Mouse (Mus musculus): ENCODE measurements at regions not wholly inside any gene's neighbourhood (a gene's known extent, or its start where the extent isn't known, plus 50 kb on each side); places are given as distances from the start of the nearest gene placed in this dataset.

DNA sequence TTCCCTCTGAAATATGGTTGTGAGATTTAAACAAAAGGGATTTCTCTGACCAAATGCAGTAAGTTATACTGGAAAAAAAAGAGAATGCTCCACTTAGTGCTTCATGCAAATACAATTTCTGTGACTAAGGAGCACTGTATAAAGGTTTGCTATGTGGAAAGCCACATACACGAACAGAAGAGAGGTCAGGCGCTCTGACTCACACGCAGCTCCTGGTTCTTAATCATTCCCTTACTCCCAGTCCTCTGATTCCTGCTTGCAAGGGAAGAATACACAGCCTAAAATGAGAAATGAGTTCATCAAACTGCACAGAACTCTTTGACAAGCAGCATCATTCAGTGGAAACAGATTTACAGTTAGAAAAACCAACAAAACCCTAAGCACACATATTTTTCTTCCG, 406.8 kb downstream of the Gja1 start:
- TF ChIP-seq POLR2A (IDR thresholded peaks at IDR 0.05; ENCODE audit: insufficient read depth, low read depth, low read length) (no peak), EP300 (IDR thresholded peaks at IDR 0.05; ENCODE audit: insufficient read depth, low read depth, low read length) (no peak), CTCF (IDR thresholded peaks at IDR 0.05) (no peak)
- Histone ChIP-seq H3K4me3 (no peak overlapping the region), H3K27me3 (ENCODE audit: control insufficient read depth, insufficient read depth, low read length) (no peaks in the 10 kb centered on the region), H3K27ac (no peak overlapping the region), H3K4me1 (ENCODE audit: control insufficient read depth, insufficient read depth, low read length) (no peaks in the 10 kb centered on the region), H3K9ac (ENCODE audit: low read depth, low read length) (no peak overlapping the region), H3K36me3 (ENCODE audit: control insufficient read depth, insufficient read depth, low read length) (no peaks in the 10 kb centered on the region), H3K79me2 (replicated peaks; ENCODE audit: control insufficient read depth, insufficient read depth, low read length) (no peaks in the 10 kb centered on the region)
- WGBS, result 85% methylated on average over 4 of the region's 4 CpGs
- intact Hi-C loops (cut with DNase I), result no loop called here
- DNase-seq, result no peak

DNA sequence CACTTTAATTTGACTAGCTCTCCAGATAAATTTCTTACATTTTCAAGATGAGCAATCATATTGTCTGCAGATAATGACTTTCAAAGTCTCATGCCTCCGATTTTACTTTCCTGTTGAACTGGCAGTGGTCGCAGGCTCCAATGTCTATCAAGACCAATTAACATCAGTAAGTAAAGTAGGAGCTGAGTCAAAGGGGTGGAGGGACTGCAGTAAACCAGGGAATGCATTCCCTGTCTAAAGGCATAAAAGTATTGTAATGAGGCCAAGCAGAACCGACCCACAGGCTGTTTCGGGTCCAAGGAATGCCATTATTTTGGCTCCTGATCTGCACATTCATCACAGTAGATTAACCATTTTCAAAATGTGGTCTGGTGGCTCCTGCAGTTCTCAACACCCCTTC, 411.0 kb downstream of the Gja1 start:
- WGBS, result 78% methylated on average over 4 of the region's 4 CpGs
- Histone ChIP-seq H3K4me3 (no peak overlapping the region), H3K36me3 (ENCODE audit: control insufficient read depth, insufficient read depth, low read length) (0 out of 2 replicates have a peak, but pooled peaks cover 2% of the 10 kb centered on the region), H3K4me1 (ENCODE audit: control insufficient read depth, insufficient read depth, low read length) (no peaks in the 10 kb centered on the region; the same call in 1 of the 2 replicates), H3K27me3 (ENCODE audit: control insufficient read depth, insufficient read depth, low read length) (no peaks in the 10 kb centered on the region), H3K79me2 (replicated peaks; ENCODE audit: control insufficient read depth, insufficient read depth, low read length) (no peaks in the 10 kb centered on the region), H3K27ac (no peak overlapping the region), H3K9ac (ENCODE audit: low read depth, low read length) (no peak overlapping the region)
- TF ChIP-seq POLR2A (IDR thresholded peaks at IDR 0.05; ENCODE audit: insufficient read depth, low read depth, low read length), result no peak
- TF ChIP-seq CTCF (IDR thresholded peaks at IDR 0.05), result no peak
- no peak for TF ChIP-seq EP300 (IDR thresholded peaks at IDR 0.05; ENCODE audit: insufficient read depth, low read depth, low read length)
- intact Hi-C loops (cut with DNase I), result no loop called here
- DNase-seq, result no peak

DNA sequence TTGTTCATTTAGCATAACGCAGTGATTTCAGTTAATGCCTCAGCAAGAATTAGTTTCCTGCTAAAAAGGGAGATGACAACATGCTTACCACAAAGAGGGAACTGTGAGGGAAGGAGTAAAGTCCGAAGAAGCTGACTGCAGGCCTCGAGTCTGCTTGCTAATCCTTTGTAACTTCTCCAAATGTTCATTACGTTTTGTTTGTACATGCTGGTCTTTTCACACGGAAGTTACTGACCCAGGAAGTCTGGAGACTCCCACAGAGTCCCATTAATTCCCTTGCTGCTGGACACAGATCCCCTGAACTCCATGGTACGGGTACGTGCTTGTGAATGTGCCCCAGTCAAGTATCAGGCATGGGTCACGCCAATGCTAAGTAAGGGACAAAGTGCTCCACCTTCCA, 415.9 kb downstream of the Gja1 start:
- Histone ChIP-seq H3K79me2 (replicated peaks; ENCODE audit: control insufficient read depth, insufficient read depth, low read length) (no peaks in the 10 kb centered on the region), H3K27me3 (ENCODE audit: control insufficient read depth, insufficient read depth, low read length) (no peaks in the 10 kb centered on the region), H3K4me1 (ENCODE audit: control insufficient read depth, insufficient read depth, low read length) (no peaks in the 10 kb centered on the region; the same call in 1 of the 2 replicates), H3K9ac (ENCODE audit: low read depth, low read length) (no peak overlapping the region), H3K4me3 (no peak overlapping the region), H3K27ac (no peak overlapping the region), H3K36me3 (ENCODE audit: control insufficient read depth, insufficient read depth, low read length) (0 out of 2 replicates have a peak, but pooled peaks cover 2% of the 10 kb centered on the region)
- peak in 1 of 2 experiments; percentile 4 for DNase-seq
- intact Hi-C loops (cut with DNase I), result no loop called here
- 55% methylated on average over 8 of the region's 8 CpGs for WGBS
- no peak for TF ChIP-seq CTCF (IDR thresholded peaks at IDR 0.05)
- TF ChIP-seq POLR2A (IDR thresholded peaks at IDR 0.05; ENCODE audit: insufficient read depth, low read depth, low read length), result no peak
- no peak for TF ChIP-seq EP300 (IDR thresholded peaks at IDR 0.05; ENCODE audit: insufficient read depth, low read depth, low read length)

DNA sequence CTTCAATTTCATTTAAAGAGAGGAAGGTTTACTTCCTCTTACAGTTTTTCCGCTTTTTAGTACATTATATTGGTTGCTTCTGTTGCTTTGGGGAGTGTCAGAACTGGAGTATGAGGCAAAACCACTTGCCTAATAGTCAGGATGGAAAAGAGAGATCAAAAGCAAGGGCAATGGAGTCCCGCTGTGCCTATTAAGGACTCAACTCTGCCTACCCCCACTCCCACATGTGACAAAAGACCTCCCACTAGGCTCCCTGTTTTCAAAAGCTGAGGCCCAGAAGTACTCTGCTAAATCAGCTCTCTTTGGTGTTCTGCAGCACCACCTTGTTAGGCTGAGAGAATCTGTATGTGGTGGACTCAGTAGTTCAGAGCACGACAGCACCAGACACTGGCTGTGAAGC, 418.3 kb downstream of the Gja1 start:
- Histone ChIP-seq H3K27ac (no peak overlapping the region), H3K4me1 (ENCODE audit: control insufficient read depth, insufficient read depth, low read length) (no peaks in the 10 kb centered on the region), H3K9ac (ENCODE audit: low read depth, low read length) (no peak overlapping the region), H3K36me3 (ENCODE audit: control insufficient read depth, insufficient read depth, low read length) (no peaks in the 10 kb centered on the region), H3K27me3 (ENCODE audit: control insufficient read depth, insufficient read depth, low read length) (no peaks in the 10 kb centered on the region), H3K79me2 (replicated peaks; ENCODE audit: control insufficient read depth, insufficient read depth, low read length) (no peaks in the 10 kb centered on the region), H3K4me3 (no peak overlapping the region)
- TF ChIP-seq CTCF (IDR thresholded peaks at IDR 0.05), result no peak
- no peak for TF ChIP-seq EP300 (IDR thresholded peaks at IDR 0.05; ENCODE audit: insufficient read depth, low read depth, low read length)
- TF ChIP-seq POLR2A (IDR thresholded peaks at IDR 0.05; ENCODE audit: insufficient read depth, low read depth, low read length), result no peak
- DNase-seq, result no peak
- intact Hi-C loops (cut with DNase I), result no loop called here
- WGBS, result 71% methylated on average over 3 of the region's 3 CpGs

DNA sequence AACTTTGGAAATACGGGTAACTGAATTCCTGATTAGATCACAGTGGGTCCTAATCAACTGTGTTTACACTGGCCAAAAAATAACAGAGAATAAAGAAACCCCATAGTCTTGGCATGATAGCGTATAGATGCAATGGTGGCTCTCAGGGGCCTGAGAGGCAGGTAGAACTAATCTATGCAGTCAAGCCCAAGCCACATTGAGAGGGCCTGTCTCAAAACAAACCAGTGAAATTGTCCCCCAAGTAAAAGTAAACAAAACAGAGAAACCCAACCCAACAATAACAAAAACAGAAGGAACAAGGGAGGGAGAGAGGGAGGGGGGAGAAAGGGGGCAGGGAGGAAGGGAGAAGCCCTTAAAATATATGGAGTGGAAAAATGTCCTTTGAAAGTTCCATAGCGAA, 422.2 kb downstream of the Gja1 start:
- Histone ChIP-seq H3K79me2 (replicated peaks; ENCODE audit: control insufficient read depth, insufficient read depth, low read length) (no peaks in the 10 kb centered on the region), H3K9ac (ENCODE audit: low read depth, low read length) (no peak overlapping the region), H3K27me3 (ENCODE audit: control insufficient read depth, insufficient read depth, low read length) (no peaks in the 10 kb centered on the region), H3K36me3 (ENCODE audit: control insufficient read depth, insufficient read depth, low read length) (no peaks in the 10 kb centered on the region), H3K27ac (no peak overlapping the region), H3K4me1 (ENCODE audit: control insufficient read depth, insufficient read depth, low read length) (no peaks in the 10 kb centered on the region), H3K4me3 (no peak overlapping the region)
- intact Hi-C loops (cut with DNase I), result no loop called here
- no peak for DNase-seq
- WGBS, result 87% methylated on average over 3 of the region's 3 CpGs
- TF ChIP-seq POLR2A (IDR thresholded peaks at IDR 0.05; ENCODE audit: insufficient read depth, low read depth, low read length) (no peak), CTCF (IDR thresholded peaks at IDR 0.05) (no peak)

DNA sequence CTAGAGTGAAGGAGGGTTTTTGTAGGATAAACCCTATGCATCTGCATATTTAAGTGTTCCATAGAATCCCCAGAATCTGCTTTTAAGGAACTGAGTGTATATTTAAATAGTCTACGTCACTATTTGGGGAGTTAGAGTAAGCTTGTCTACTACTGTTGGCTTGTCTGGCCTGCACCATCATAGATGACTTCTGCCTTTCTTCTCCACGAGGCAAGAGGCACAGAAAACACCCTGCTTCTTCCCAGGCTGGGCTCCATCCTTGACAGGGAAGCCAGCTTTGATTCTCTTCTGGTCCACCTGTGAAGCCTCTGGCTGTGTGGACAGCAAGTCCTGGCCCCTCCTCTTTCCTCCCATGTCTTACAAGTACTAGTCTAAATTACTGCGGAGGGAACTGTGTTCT, 422.6 kb downstream of the Gja1 start:
- Histone ChIP-seq H3K36me3 (ENCODE audit: control insufficient read depth, insufficient read depth, low read length) (no peaks in the 10 kb centered on the region), H3K79me2 (replicated peaks; ENCODE audit: control insufficient read depth, insufficient read depth, low read length) (no peaks in the 10 kb centered on the region), H3K27ac (no peak overlapping the region), H3K4me3 (no peak overlapping the region), H3K4me1 (ENCODE audit: control insufficient read depth, insufficient read depth, low read length) (no peaks in the 10 kb centered on the region), H3K9ac (ENCODE audit: low read depth, low read length) (no peak overlapping the region), H3K27me3 (ENCODE audit: control insufficient read depth, insufficient read depth, low read length) (no peaks in the 10 kb centered on the region)
- DNase-seq, result no peak
- TF ChIP-seq CTCF (IDR thresholded peaks at IDR 0.05) (no peak), POLR2A (IDR thresholded peaks at IDR 0.05; ENCODE audit: insufficient read depth, low read depth, low read length) (no peak), EP300 (IDR thresholded peaks at IDR 0.05; ENCODE audit: insufficient read depth, low read depth, low read length) (no peak)
- intact Hi-C loops (cut with DNase I), result no loop called here
- 66% methylated on average over 3 of the region's 3 CpGs for WGBS
